Mouse (Mus musculus) large intestine, adult 2 months (tissue): ENCODE data around the gene Cox20. TPM values are rescaled to one million over a fixed set of nuclear protein-coding genes. Genes with fewer than 3 reads are reported as not detected.
"Not testable (repeated sequence)": the region's sequence is repeated elsewhere in the genome, so short reads cannot be mapped to it uniquely, and the experiment has no call there.

Experiments
- DNase-seq: peaks from one replicate; pipeline ENCODE4 v3.0.0-alpha.2; 2012; ENCODE audit warnings: low read depth, low spot score
- WGBS: fragments of 180-500 bp; shearing (Covaris S2); methylation state at CpG from one replicate; pipeline ENCODE4 v1.1.7; 2018; 5-methylcytosine and 5-hydroxymethylcytosine counted together
- polyA plus RNA-seq: library from polyadenylated mRNA; depleted of rRNA; stranded (reverse); fragments of >200 nt; gene quantifications from 2 replicates; pipeline ENCODE4 v1.2.3, GENCODE M21; 2012; rRNA removed

The Cox20 gene
- 23.3 and 25.1 TPM in 2 replicates for polyA plus RNA-seq

DNA sequence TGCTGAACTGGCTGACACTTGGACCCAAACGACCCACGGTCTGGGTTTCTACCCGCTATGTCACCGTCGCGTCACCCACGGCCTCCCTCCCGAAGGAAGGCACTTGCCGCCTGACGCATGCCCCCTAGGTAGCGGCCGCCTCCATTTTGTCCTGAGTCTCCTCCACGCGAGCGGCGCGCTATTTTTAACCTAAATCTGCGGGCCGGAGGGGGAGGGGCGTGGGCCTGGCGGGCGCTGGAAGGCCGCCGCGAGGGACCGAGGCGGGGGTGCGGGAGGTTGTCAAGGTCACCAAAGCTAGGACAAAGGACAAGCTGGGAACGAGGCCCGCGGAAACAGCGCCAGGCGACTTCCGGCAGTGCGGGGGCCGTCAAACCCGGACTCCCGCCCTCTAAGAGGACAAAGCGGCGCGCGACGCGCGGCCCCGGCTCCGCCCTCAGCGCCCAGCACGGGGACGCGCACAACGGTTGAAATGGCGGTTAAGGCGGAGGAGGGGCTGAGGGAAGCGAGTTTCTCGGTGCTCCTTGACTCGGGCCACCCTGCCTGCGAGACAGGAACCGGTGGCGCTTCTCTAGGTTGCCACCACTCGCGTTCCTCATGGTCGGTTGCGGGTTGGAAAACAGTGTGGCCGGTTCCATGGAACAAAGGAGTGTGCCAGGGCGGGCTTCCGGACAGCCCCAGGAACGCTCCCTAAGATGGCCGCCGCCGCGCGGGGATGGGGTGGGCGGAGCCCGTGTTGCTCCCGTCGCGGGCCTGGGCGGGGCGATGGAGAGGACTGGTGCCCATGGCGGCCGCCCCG is at the start of gene Cox20:
TSS of gene Cox20 (plus strand) at position 742 of the 796 bp plus-strand sequence.
- DNase-seq: no peak
- WGBS: under 1% methylated on average over 83 of the region's 83 CpGs

DNA sequence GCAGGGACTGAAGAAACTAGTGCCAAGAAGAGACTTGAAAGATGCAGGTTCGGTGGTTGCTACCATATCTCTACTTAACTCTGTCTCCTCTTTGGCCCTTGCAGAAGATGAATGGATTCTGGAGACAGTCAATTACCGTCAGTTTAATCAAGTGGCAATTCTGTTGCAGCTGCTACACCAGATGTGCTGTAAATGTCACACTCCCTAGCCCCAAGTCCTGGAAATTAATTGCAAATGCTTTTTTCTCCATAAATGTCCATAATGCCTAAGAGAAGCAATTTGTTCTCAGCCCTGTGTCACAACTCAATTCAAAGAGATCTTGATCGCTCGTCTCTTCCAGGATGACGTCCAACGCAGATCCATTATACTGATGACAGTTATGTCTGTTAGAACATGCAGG is 48.3 kb upstream of the Cox20 start:
- WGBS: 81% methylated on average over 6 of the region's 6 CpGs
- no peak for DNase-seq

DNA sequence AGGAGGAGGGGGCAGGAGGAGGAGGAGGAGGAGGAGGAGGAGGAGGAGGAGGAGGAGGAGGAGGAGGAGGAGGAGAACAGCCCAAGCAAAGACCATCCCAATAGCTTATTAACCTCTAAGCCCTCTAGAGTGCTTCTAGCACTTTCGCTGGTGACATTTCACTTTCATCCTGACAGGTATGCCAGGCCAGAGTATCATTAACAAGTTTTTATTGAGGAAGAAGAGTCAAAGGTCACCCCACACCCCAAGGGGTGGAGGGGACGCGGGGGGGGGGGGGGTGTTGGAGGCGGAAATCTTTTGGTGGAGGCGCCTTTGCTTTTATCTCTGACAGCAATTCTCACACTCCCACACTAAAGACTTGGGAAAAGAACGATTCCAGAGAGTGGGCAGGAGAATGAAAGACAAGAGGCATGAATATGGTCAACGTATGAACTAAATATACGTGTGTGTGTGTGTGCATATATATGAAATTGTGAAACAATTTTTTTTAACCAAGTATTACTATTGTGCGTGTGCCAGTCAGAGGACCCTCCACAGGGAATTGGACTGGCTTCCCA is 43.7 kb upstream of the Cox20 start:
- DNase-seq: peak; percentile 62
- 19% methylated on average over 9 of the region's 9 CpGs for WGBS

DNA sequence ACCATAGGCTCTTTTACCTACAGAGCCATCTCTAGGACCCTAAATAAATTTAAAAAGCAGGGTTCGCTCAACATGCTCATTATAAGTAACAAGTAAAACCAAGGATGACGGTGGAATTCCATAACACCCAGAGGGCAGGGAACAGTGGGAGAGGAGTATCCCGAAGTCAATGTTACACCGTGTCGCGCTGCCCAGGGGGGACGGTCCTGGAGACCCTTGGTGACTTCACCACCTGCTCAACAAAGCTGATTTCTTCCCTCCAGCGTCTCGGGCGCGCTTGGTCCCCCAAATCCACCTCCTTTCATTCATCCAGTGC is 43.2 kb upstream of the Cox20 start:
- peak; percentile 11 for DNase-seq
- whole genome bisulfite sequencing: 4% methylated on average over 11 of the region's 11 CpGs

DNA sequence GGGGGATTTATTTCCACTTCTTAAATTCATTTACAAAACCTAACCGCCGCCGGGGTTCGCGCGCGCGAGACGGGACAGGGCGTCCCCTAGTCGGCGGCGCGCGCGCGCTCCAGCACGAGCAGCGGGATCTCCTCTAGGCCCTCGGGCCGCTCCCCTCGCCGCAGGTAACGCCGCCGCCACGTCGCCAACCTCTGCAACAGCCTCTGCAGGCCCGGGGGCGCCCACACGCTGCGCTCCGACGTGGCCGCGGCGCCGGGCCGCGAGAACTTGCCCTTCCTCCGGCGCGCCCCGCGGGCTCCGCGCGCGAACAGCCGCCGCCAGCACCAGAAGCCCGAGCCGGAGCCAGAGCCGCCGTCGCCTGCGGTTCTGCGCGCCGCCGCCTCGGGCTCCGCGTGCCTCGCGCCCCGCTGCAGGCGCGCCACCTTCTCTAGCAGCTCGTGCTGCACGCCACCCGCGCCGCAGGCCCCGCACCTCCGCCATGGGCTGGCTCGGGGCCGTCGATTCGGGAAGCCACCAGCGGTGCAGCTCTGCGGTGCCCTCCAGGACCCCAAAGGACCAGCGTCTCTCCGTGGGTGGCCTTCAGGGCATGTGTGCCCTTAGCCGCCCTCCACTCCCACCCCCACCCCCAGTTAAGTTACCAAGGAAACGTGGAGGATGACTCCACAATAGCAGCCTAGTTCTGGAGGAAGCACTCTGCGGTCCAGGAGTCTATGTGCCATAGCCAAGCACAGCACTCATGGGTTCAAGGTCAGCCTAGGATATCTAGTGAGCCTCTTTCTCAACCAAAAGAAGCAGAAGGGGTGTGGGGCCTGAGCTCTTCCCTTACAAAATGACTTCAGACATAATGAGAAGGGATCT is 42.6 kb upstream of the Cox20 start:
- whole genome bisulfite sequencing: under 1% methylated on average over 87 of the region's 87 CpGs
- peak; percentile 44 for DNase-seq

DNA sequence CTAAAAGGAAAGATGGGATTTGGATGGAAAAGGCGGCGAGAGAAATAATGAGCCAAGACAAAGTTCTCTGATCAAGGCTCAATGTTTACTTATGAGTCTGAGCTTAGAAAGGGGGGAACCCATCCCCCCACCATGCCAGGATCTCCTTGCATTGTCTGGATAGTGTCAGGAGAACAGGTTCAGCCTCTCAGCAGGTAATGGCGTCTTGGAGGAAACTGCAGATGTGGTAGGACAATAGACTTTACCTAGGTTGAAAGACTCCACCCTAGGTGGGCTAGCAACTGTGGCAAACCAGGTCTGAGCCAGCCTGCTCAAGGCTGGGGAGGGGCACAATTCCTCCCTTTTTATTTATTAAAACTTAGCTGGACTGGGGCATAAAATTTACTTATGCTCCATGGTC is 35.6 kb upstream of the Cox20 start:
- 90% methylated on average over 3 of the region's 3 CpGs for WGBS
- DNase-seq: not testable (repeated sequence)

DNA sequence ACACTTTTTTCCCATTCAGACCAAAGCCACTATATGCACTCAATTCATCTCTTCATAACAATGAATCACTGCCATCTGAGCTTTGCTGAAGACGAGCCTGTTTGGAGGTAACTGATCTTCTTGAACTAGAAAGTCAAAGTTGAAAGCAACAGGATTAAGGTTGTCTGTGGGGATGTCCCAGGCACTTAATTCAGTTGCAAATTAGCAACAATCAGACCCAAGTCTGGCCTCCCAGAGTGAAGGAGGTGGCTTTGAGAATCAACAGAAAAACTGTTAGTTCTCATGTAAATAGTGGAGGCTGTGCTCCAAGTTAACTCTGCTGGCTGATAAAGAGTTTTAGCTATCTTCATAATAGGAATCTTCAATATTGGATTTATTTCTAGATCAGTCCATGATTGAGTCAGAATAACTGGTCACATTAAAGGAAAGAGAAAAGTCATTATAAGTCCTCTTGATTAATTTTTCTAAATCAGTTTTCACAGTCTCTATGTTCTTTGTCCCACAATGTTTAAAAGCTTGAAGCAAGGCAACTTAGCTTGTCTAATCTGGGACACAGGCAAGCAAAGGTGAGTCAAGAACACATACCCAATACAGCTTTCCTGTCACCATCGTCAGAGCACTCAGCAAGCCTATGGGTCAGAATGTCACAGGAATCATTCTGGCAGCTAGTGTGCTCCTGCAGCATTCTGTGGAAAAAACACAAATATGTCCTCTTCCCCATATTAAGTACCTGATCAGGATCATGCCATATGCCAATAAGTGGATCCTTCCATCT is 34.8 kb upstream of the Cox20 start:
- WGBS: 85% methylated on average over 2 of the region's 2 CpGs
- DNase-seq: no peak

DNA sequence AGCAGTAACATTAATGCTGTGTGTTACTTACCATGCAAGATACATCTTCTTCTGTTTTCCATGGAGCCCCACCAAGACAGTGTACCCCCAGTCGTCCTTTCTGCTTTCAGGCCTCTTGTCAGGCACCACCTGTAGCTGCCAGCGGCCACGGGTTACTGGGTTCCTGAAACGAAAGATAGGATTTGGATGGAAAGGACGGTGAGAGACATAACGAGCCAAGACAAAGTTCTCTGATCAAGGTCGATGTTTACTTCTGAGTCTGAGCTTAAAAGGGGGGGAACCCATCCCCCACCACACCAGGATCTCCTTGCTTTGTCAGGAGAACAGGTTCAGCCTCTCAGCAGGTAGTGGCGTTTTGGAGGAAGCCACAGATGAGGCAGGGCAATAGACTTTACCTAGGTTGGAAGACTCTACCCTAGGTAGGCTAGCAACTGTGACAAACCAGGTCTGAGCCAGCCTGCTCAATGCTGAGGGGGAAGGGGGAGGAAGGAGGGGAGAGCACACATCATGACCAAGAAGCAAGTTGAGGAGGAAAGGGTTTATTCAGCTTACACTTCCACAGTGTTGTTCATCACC is 31.2 kb upstream of the Cox20 start:
- no peak for DNase-seq
- 66% methylated on average over 8 of the region's 8 CpGs for WGBS

DNA sequence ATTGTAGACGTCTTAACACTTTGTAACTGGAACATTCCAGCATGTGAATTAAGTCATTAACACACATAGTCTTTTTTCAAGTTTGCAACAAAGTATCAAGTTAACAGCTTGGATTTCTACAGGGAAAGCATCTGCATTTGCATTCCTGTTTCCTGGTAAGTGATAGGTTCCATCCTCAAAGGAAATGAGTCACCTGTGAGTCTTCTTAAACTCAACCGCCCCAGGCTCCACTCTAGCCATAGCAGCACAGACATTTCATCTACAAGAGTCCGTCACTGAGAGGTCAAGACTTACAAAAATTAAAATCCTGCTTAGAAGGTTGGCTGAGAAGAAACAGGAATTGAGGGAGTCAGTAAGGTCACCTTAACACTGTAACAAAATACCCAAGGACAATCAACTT is 27.2 kb upstream of the Cox20 start:
- no peak for DNase-seq
- 82% methylated on average over 3 of the region's 3 CpGs for WGBS

DNA sequence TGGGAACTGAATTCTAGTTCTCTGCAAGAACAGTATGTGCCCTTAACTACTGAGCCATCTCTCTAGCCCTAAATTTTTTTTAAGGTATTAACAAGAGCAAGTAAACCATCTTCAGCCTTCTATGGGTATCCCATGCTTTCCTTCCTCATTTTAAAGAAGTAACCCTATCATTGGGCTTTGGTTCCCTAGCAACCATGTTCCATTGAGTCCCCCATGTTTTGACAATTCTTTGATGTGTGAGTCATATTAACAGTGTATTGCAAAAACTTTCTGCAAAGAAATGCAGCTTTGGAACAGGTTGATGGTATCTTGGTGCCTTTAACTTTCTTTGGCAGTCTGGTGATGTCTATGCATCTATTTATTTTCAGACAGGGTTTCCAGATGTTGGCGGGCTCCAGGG is 24.9 kb upstream of the Cox20 start:
- no peak for DNase-seq
- 96% methylated on average over 1 of the region's 1 CpGs for WGBS

DNA sequence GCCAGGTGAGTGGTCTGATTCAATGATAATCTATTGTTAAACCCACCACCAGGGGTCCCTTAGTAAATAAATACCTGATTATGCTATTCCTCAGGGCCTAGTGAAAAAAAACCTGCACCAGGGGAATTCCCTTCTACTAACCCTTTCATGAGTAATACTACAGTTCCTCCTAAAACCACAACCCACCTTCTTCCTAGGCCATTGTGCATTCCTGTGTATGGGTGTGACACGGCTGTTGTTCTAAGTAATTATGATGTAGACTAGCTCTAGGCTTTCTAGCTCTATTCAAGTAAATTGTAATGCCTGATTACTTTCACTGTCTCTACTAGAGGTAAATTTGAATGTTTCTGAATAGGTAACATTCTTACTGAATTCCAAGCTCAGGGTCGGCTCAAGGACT is 17.7 kb upstream of the Cox20 start:
- not testable (repeated sequence) for DNase-seq
- WGBS: 98% methylated on average over 2 of the region's 2 CpGs

DNA sequence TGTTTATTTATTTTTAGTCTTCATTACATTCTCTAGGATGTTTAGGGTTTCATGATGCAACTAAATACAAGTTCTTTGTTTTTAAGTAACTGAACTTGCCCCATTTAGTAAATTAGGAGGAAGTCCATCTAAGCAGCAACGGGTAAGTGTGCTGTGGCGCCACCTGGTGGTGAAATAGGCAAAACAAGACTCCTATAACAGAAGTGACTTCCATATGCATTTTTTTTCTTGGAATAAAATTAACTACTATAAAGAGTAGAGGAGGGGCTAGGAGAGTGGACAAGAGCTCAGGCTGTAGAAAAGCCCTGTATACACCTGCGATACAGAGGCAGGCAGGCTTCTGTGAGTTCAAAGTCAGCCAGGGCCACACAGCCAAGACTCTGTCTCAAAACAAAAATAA is 15.5 kb upstream of the Cox20 start:
- WGBS: 25% methylated on average over 3 of the region's 3 CpGs
- DNase-seq: peak; percentile 54

DNA sequence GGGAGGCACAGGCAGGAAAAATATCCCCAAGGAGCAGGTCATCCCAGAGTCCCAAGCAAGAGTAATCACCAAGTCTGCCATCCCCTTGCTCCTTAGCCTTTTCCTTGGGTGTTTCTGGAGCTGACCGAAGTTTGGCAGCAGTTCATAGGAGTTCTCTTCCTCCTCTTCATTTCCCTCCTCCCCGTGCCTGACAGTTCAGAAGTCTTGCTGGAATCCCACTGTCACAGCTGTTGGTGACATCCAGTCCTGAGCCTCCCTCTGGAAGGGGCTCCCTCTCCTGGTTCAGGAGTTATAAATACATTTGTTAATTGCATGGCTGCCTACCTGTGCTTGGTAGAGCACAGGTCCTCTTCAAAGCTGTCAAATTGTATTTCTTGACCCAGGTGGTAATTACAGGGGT is 9.4 kb upstream of the Cox20 start:
- 21% methylated on average over 2 of the region's 2 CpGs for WGBS
- DNase-seq: no peak

DNA sequence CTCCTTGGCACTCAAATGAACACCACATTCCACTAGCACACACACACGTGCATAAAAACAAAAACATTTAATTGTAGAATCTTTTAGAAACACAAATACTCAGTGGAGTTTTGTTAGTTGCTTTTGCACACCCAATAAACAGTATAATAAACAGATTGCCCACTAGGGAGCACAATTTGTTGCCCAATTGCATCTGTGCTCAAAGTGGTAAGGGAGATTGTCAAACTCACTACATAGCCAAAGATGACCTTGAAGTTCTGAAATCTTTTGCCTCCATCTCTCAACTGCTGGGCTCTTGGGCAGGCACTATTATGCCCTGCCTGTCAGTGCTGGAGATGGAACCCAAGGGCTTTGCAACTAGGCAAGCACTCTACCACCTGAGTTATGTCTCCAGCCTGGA is 8.8 kb upstream of the Cox20 start:
- DNase-seq: no peak
- WGBS: 37% methylated on average over 1 of the region's 1 CpGs

DNA sequence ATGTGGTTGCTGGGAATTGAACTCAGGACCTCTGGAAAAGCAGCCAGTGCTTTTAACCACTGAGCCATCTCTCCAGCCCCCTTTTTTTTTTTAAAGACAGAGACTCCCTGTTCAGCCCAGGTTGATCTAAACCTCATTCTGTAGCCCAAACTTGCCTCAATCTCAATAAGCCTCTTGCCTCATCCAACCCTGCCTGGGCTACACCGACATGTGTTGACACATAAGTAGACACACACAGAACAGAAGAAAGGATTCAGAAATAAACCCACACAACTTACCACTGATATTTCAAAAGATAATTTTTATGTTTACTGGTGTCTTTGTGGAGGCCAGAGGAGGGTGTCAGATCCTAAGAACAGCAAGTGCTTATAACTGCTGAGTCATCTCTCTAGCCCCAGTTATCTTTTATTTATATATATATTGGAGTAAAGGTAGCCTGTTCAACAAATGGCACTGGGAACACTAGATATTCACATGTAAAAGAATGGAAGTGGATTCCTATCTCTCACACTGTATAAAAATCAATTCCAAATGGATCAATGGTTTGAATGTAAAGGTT is 5.8 kb upstream of the Cox20 start:
- 80% methylated on average over 1 of the region's 1 CpGs for WGBS

DNA sequence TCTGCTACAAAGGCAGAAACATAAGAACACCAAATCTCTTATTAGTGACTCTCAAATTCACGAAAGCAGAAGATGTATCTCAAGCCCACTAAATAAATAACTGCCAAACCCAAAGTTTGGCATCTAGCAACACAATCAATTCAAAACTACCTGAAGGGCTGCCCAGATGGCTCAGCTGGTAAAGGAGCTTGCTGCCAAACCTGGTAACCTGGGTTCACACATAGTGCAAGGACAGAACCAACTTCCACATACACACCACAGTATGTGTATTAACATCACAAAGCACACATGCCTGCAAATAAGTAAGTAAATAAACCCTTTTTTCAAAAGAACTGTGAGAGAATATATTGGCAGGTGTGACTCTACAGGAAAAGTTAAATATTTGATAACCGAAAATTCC is 4.7 kb upstream of the Cox20 start:
- WGBS: 56% methylated on average over 2 of the region's 2 CpGs
- DNase-seq: no peak

More for the DNA sequence above, 5.8 kb upstream of the Cox20 start:
- no peak for DNase-seq

DNA sequence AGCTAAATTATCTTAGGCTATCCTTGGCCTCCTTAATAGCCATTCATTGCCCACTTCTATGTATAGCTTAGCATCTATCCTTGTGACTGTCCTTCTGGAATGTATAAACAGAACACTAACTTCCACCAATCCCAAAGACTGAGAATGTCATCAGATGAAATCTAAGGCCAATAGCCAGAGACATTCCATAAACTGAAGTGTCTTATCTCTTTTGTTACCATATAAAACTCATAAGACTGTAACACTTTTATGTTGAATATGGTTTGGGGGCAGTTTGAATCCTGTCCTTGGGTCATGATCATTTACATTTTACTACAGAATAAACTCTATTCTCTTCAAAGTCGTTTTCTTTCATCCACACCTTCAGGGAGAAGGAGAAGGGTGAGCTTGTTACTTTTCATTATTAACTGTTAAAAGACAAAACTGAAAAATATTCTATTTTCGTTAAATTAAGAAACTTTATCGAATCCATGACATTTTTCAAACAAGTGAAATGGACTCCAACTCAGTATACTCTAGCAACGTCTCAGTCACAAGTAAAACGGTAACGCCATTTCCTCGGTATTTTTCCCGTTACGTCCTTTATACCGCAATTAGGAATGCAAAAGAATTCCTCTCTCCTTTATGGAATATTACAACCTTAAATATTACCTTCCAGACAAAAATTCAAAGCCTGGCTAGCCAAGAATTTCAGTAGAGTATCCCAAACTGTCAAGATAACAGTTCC is 1.5 kb upstream of the Cox20 start:
- no peak for DNase-seq
- WGBS: 10% methylated on average over 10 of the region's 10 CpGs

DNA sequence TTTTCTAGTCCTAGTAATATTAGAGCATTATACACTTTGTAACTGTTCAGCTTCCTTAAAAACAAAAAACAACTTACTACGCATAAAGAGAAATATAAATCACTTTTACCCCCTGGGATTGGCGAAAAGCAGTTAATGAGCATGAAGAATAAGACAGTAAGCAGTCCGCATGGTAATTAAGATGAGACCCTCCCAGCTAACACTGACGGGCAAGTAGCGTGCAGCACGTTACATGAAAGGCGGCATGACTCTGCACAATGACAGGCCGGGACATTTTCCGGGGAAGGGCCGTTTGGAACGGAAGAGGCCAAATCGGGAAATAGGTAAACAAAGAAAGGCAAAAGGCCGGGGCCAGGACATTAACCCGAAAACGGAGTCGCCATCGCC is 935 bp upstream of the Cox20 start:
- DNase-seq: no peak
- WGBS: under 1% methylated on average over 17 of the region's 17 CpGs
